Mouse (Mus musculus) olfactory bulb, adult 2 months (tissue): Measurements from ENCODE around the gene Asic2.

Experiments
- CTCF ChIP-seq: fragments of 200-500 bp; IDR thresholded peaks from 2 replicates; pipeline ENCODE4 v1.5.1; 2012; ENCODE audit warnings: low read depth, mild to moderate bottlenecking, low read length, moderate library complexity; ENCODE audit not compliant: insufficient read depth
- POLR2A ChIP-seq: fragments of 200-500 bp; IDR thresholded peaks from 2 replicates; pipeline ENCODE4 v1.6.1; 2012; ENCODE audit warnings: mild to moderate bottlenecking, low read depth, low read length, moderate library complexity; ENCODE audit not compliant: insufficient read depth

GRCm38 (mm10) chr11:80976239-80976855, 991.9 kb downstream of the Asic2 start:
- no peak for TF ChIP-seq CTCF
- TF ChIP-seq POLR2A, result no peak
